Mouse (Mus musculus) heart, adult 8-10 months (tissue): ENCODE measurements around the gene Pgap1. TPM values are rescaled to one million over a fixed set of nuclear protein-coding genes. Genes with fewer than 3 reads are reported as not detected.

Source experiments
- DNase-seq: peaks from one replicate; pipeline ENCODE4 v3.0.0; 2022; ENCODE audit warnings: low spot score
- total RNA-seq, 4 experiments: library from RNA; stranded (reverse); gene quantifications; 2 replicates each; pipeline ENCODE4 v1.2.4; 2022

Gene Pgap1
- total RNA-seq, 4 experiments from 2014 or later: 4.0 to 5.0 (median 4.3) TPM

DNA sequence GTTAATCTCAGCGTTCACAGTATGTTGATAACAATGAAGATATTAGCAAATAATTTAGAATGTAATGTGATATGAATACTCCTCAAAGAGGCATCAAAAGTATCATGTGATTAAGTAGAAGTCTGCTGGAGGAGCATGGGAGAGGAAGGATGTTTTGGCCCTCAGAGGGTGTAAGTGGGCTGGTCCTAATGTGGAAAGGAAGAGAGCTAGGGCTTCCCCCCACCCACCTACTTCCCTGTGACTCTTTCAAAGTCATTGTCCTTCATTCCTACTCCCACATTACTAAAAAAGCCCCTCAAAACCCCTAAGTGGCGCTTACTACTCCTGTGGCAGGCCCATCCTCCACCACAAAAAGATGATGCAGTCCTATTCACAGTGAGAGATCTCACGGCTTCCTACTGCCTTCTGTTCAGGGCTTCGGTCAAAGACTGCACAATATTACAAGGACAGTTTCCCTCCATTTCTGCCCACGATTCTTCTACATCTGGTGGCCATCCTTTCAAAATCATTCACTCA, 37.4 kb downstream of the Pgap1 start:
- no peak for DNase-seq

DNA sequence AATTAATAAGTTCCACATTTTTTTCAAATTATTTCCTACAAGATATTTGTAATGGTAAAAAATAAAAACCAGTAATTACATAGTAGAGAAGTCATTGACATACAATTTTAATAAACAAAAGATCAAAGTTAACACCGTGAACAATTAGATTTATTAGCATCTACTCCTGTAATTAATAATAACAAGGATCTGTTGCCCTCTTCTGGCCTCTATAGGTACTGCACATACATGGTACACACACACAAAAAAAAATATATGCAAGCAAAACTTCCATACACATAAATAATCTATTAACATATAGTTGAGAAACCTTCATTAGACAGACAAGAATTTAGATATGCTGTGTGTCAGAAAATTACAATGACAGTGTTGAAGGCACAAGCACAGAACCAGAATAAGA, 43.6 kb downstream of the Pgap1 start:
- no peak for DNase-seq

GRCm38 (mm10) chr1:54498496-54498895, 59.0 kb downstream of the Pgap1 start:
- DNase-seq: no peak

GRCm38 (mm10) chr1:54496254-54496653, 61.2 kb downstream of the Pgap1 start:
- DNase-seq: no peak

DNA sequence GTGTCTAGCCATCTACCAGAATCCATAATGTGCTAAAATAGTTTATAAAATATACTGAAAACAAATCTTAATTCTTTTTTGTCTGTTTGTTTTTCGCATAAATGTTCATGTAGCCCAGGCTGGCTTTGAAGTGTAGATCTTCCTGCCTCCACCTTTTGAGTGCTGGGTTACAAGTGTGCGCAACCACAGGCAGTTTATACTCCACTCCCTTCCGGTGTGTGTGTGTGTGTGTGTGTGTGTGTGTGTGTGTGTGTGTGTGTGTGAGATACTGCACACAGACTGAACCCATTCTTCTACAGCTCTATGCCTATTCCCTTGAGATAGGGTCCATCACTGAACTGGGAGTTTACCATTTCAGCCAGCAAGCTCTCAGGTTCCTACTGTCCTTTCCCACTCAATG, 64.0 kb downstream of the Pgap1 start:
- DNase-seq: no peak

GRCm38 (mm10) chr1:54492435-54492841, 65.0 kb downstream of the Pgap1 start:
- DNase-seq: no peak

GRCm38 (mm10) chr1:54484744-54485420, 72.6 kb downstream of the Pgap1 start:
- DNase-seq: no peak

- no peak for DNase-seq
Observed at GRCm38 (mm10) chr1:54480491-54480890, 77.0 kb downstream of the Pgap1 start.

DNA sequence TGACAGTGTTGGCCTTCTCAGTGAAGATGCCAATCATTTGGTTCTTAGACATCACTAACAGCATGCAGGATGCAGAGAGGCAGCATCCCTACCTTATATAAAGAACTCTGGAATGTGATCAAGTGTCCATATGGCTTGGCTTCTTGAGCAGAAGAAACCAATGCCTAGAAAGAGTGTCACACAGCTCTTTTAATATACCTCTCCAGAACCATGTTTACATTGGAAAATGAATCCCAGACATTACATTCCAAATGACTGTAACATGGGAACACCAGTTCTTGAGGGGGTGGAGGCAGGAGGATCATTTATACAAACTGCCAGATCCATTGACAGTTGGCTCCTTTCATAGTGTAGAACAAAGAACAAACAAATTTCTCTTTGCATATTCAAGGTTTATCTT, 88.8 kb downstream of the Pgap1 start:
- DNase-seq: no peak

- no peak for DNase-seq
Observed at GRCm38 (mm10) chr1:54467366-54467765, 90.1 kb downstream of the Pgap1 start.

- no peak for DNase-seq
Observed at GRCm38 (mm10) chr1:54452116-54452515, 105.4 kb downstream of the Pgap1 start.

- DNase-seq: no peak
Observed at GRCm38 (mm10) chr1:54448833-54449232, 108.7 kb downstream of the Pgap1 start.

- DNase-seq: no peak
Observed at GRCm38 (mm10) chr1:54443641-54444040, 113.8 kb downstream of the Pgap1 start.

GRCm38 (mm10) chr1:54439080-54439476, 118.4 kb downstream of the Pgap1 start:
- DNase-seq: no peak

GRCm38 (mm10) chr1:54438340-54439079, 119.0 kb downstream of the Pgap1 start, which contains the start of gene Gtf3c3:
Gene Gtf3c3, minus strand, starts transcription at chr1:54438971.
- DNase-seq: peak; percentile 67

Other genes with a start within 250 kb of the Pgap1 start
- gene Gtf3c3, start 118.7 kb downstream of the Pgap1 start, total RNA-seq: 10 to 100 TPM in 2 of 4 experiments, 1 to 10 TPM in 2; 9.6 to 14.5 (median 10.8) TPM